Mouse (Mus musculus) limb, embryonic 14.5 days (tissue): ENCODE data around the gene Mrpl34. TPM values are rescaled to one million over a fixed set of nuclear protein-coding genes. Genes with fewer than 3 reads are reported as not detected.

Experiments used
- ATAC-seq: fragments of 200-750 bp; cut with Nextera tagmentation; 2 replicates; pipeline ENCODE4 v1.8.0; 2017; ENCODE audit warnings: low read depth, moderate number of reproducible peaks, moderate TSS enrichment; ENCODE audit not compliant: low FRiP score
- DNase-seq: peaks from one replicate; pipeline ENCODE4 v3.0.0-alpha.2; 2015; ENCODE audit warnings: low spot score
- H3K27ac ChIP-seq: fragments of 300-500 bp; sonication (generic); replicated peaks from 2 replicates; pipeline ENCODE4 v1.5.1; 2014; ENCODE audit warnings: low read depth, mild to moderate bottlenecking, low read length, moderate library complexity, mixed read lengths
- H3K27me3 ChIP-seq: fragments of 300-500 bp; sonication (generic); 2 replicates; pipeline ENCODE4 v1.6.1; 2014; ENCODE audit warnings: low read length, mixed read lengths; ENCODE audit not compliant: control insufficient read depth, insufficient read depth
- H3K36me3 ChIP-seq: fragments of 300-500 bp; sonication (generic); 2 replicates; pipeline ENCODE4 v1.6.1; 2014; ENCODE audit warnings: mild to moderate bottlenecking, low read length, moderate library complexity, mixed read lengths; ENCODE audit not compliant: control insufficient read depth, insufficient read depth
- H3K4me1 ChIP-seq: fragments of 300-500 bp; sonication (generic); 2 replicates; pipeline ENCODE4 v1.6.1; 2014; ENCODE audit warnings: antibody characterized with exemption, low read length, mixed read lengths; ENCODE audit not compliant: control insufficient read depth, insufficient read depth
- H3K4me2 ChIP-seq: fragments of 300-500 bp; sonication (generic); replicated peaks from 2 replicates; pipeline ENCODE4 v1.6.1; 2014; ENCODE audit warnings: low read depth, mild to moderate bottlenecking, low read length, moderate library complexity; ENCODE audit not compliant: severe bottlenecking
- H3K4me3 ChIP-seq: fragments of 300-500 bp; sonication (generic); replicated peaks from 2 replicates; pipeline ENCODE4 v1.5.1; 2014; ENCODE audit warnings: low read length
- H3K9ac ChIP-seq: fragments of 300-500 bp; sonication (generic); 2 replicates; pipeline ENCODE4 v1.6.1; 2014; ENCODE audit warnings: mild to moderate bottlenecking, low read depth, low read length, moderate library complexity; ENCODE audit not compliant: severe bottlenecking
- H3K9me3 ChIP-seq: fragments of 300-500 bp; sonication (generic); 2 replicates; pipeline ENCODE4 v1.6.1; 2016; ENCODE audit warnings: low read length; ENCODE audit not compliant: control insufficient read depth
- POLR2A ChIP-seq: fragments of 200-500 bp; IDR thresholded peaks from 2 replicates; pipeline ENCODE4 v1.8.0; 2012; ENCODE audit warnings: inconsistent platforms, mild to moderate bottlenecking, moderate library complexity, borderline replicate concordance; ENCODE audit not compliant: insufficient read depth, insufficient read length; ENCODE audit errors: extremely low read depth
- WGBS: fragments of 180-500 bp; shearing (Covaris S2); extraction: QIAGEN DNeasy Blood & Tissue Kit; methylation state at CpG from one replicate; pipeline ENCODE4 v1.1.7; 2014; 5-methylcytosine and 5-hydroxymethylcytosine counted together
- polyA plus RNA-seq, 2 experiments: library from polyadenylated mRNA; depleted of rRNA in 1 of 2; stranded (reverse) in 1 of 2; unstranded in 1 of 2; fragments of >200 nt; fragmentation: Nextera tagmentation in 1 of 2; extraction: Ambion mirVana in 1 of 2; gene quantifications; 2 replicates each; pipeline versions ENCODE4 v1.2.1 to v1.2.3; 2012 to 2014

The Mrpl34 gene
- polyA plus RNA-seq, 2 experiments: 62.3 to 121 TPM

- Histone ChIP-seq H3K27ac (no peak overlapping the region), H3K4me1 (no peaks in the 10 kb centered on the region), H3K4me3 (no peak overlapping the region), H3K36me3 (no peaks in the 10 kb centered on the region), H3K27me3 (peaks cover 8% of the 10 kb centered on the region), H3K9me3 (no peaks in the 10 kb centered on the region), H3K4me2 (no peak overlapping the region), H3K9ac (no peak overlapping the region)
- ATAC-seq (no peak), DNase-seq (no peak)
- WGBS: 67% methylated on average over 13 of the region's 15 CpGs
- TF ChIP-seq POLR2A: no peak
These were observed 48.4 kb downstream of the Mrpl34 start for GRCm38 (mm10) chr8:71513018-71513754.

GRCm38 (mm10) chr8:71515043-71515442, 50.3 kb downstream of the Mrpl34 start:
- Histone ChIP-seq H3K9ac (no peak overlapping the region), H3K4me3 (no peak overlapping the region), H3K27me3 (no peaks in the 10 kb centered on the region), H3K9me3 (no peaks in the 10 kb centered on the region), H3K27ac (no peak overlapping the region), H3K4me2 (no peak overlapping the region), H3K36me3 (no peaks in the 10 kb centered on the region), H3K4me1 (no peaks in the 10 kb centered on the region)
- no peak for TF ChIP-seq POLR2A
- DNase-seq (no peak), ATAC-seq (no peak)
- 77% methylated on average over 5 of the region's 5 CpGs for WGBS

Other genes with a start within 250 kb of the Mrpl34 start
- 46.1 and 57.2 TPM in 2 replicates for gene Myo9b, start 192.2 kb upstream of the Mrpl34 start, polyA plus RNA-seq (2012; rRNA removed)
- gene Myo9b, start 192.2 kb upstream of the Mrpl34 start, polyA plus RNA-seq (2014; fragmentation: Nextera tagmentation; extraction: Ambion mirVana): 28.7 and 29.4 TPM in 2 replicates
- 21.7 and 30.8 TPM in 2 replicates for gene Haus8, start 192.0 kb upstream of the Mrpl34 start, polyA plus RNA-seq (2012; rRNA removed)
- gene Haus8, start 192.0 kb upstream of the Mrpl34 start, polyA plus RNA-seq (2014; fragmentation: Nextera tagmentation; extraction: Ambion mirVana): 41.9 and 49.7 TPM in 2 replicates
- 158 and 189 TPM in 2 replicates for gene Use1, start 98.1 kb upstream of the Mrpl34 start, polyA plus RNA-seq (2012; rRNA removed)
- 114 and 128 TPM in 2 replicates for gene Use1, start 98.1 kb upstream of the Mrpl34 start, polyA plus RNA-seq (2014; fragmentation: Nextera tagmentation; extraction: Ambion mirVana)
- gene Ocel1, start 93.7 kb upstream of the Mrpl34 start, polyA plus RNA-seq (2012; rRNA removed): 4.2 and 4.6 TPM in 2 replicates
- gene Ocel1, start 93.7 kb upstream of the Mrpl34 start, polyA plus RNA-seq (2014; fragmentation: Nextera tagmentation; extraction: Ambion mirVana): 3.8 and 4.3 TPM in 2 replicates
- gene Nr2f6, start 83.0 kb upstream of the Mrpl34 start, polyA plus RNA-seq (2012; rRNA removed): 80.8 and 113 TPM in 2 replicates
- 63.1 and 66.9 TPM in 2 replicates for gene Nr2f6, start 83.0 kb upstream of the Mrpl34 start, polyA plus RNA-seq (2014; fragmentation: Nextera tagmentation; extraction: Ambion mirVana)
- gene Ushbp1, start 69.2 kb upstream of the Mrpl34 start, polyA plus RNA-seq (2012; rRNA removed): 15.7 and 16.7 TPM in 2 replicates
- 7.6 and 9.1 TPM in 2 replicates for gene Ushbp1, start 69.2 kb upstream of the Mrpl34 start, polyA plus RNA-seq (2014; fragmentation: Nextera tagmentation; extraction: Ambion mirVana)
- gene Babam1, start 68.1 kb upstream of the Mrpl34 start, polyA plus RNA-seq (2012; rRNA removed): 117 and 122 TPM in 2 replicates
- gene Babam1, start 68.1 kb upstream of the Mrpl34 start, polyA plus RNA-seq (2014; fragmentation: Nextera tagmentation; extraction: Ambion mirVana): 87.7 and 88.6 TPM in 2 replicates
- gene Ankle1, start 58.9 kb upstream of the Mrpl34 start, polyA plus RNA-seq (2012; rRNA removed): 60.7 and 70.5 TPM in 2 replicates
- 17.0 and 21.8 TPM in 2 replicates for gene Ankle1, start 58.9 kb upstream of the Mrpl34 start, polyA plus RNA-seq (2014; fragmentation: Nextera tagmentation; extraction: Ambion mirVana)
- 72.6 and 88.1 TPM in 2 replicates for gene Abhd8, start 1.3 kb upstream of the Mrpl34 start, polyA plus RNA-seq (2012; rRNA removed)
- 48.6 and 57.1 TPM in 2 replicates for gene Abhd8, start 1.3 kb upstream of the Mrpl34 start, polyA plus RNA-seq (2014; fragmentation: Nextera tagmentation; extraction: Ambion mirVana)
- 101 and 127 TPM in 2 replicates for gene Dda1, start 4.2 kb downstream of the Mrpl34 start, polyA plus RNA-seq (2012; rRNA removed)
- gene Dda1, start 4.2 kb downstream of the Mrpl34 start, polyA plus RNA-seq (2014; fragmentation: Nextera tagmentation; extraction: Ambion mirVana): 94.6 and 99.6 TPM in 2 replicates
- 37.2 and 43.3 TPM in 2 replicates for gene Ano8, start 21.0 kb downstream of the Mrpl34 start, polyA plus RNA-seq (2012; rRNA removed)
- 1.8 and 3.0 TPM in 2 replicates for gene Ano8, start 21.0 kb downstream of the Mrpl34 start, polyA plus RNA-seq (2014; fragmentation: Nextera tagmentation; extraction: Ambion mirVana)
- gene Gtpbp3, start 23.1 kb downstream of the Mrpl34 start, polyA plus RNA-seq (2012; rRNA removed): 41.6 and 59.5 TPM in 2 replicates
- 5.9 and 6.8 TPM in 2 replicates for gene Gtpbp3, start 23.1 kb downstream of the Mrpl34 start, polyA plus RNA-seq (2014; fragmentation: Nextera tagmentation; extraction: Ambion mirVana)
- gene Plvap, start 46.8 kb downstream of the Mrpl34 start, polyA plus RNA-seq (2012; rRNA removed): 59.8 and 77.7 TPM in 2 replicates
- gene Plvap, start 46.8 kb downstream of the Mrpl34 start, polyA plus RNA-seq (2014; fragmentation: Nextera tagmentation; extraction: Ambion mirVana): 53.2 and 57.2 TPM in 2 replicates
- 1.3 and 1.6 TPM in 2 replicates for gene Ccdc194, start 60.8 kb downstream of the Mrpl34 start, polyA plus RNA-seq (2012; rRNA removed)
- gene Ccdc194, start 60.8 kb downstream of the Mrpl34 start, polyA plus RNA-seq (2014; fragmentation: Nextera tagmentation; extraction: Ambion mirVana): 0.57 and 1.2 TPM in 2 replicates
- gene Bst2, start 72.5 kb downstream of the Mrpl34 start, polyA plus RNA-seq (2012; rRNA removed): 47.2 and 50.6 TPM in 2 replicates
- gene Bst2, start 72.5 kb downstream of the Mrpl34 start, polyA plus RNA-seq (2014; fragmentation: Nextera tagmentation; extraction: Ambion mirVana): 12.4 and 16.5 TPM in 2 replicates
- gene Mvb12a, start 78.0 kb downstream of the Mrpl34 start, polyA plus RNA-seq (2012; rRNA removed): 107 and 169 TPM in 2 replicates
- 104 and 107 TPM in 2 replicates for gene Mvb12a, start 78.0 kb downstream of the Mrpl34 start, polyA plus RNA-seq (2014; fragmentation: Nextera tagmentation; extraction: Ambion mirVana)
- gene Tmem221, start 93.9 kb downstream of the Mrpl34 start, polyA plus RNA-seq (2012; rRNA removed): 0.34 and 0.59 TPM in 2 replicates
- 0.48 and 0.89 TPM in 2 replicates for gene Tmem221, start 93.9 kb downstream of the Mrpl34 start, polyA plus RNA-seq (2014; fragmentation: Nextera tagmentation; extraction: Ambion mirVana)
- not detected in 2 replicates for gene Nxnl1, start 101.6 kb downstream of the Mrpl34 start, polyA plus RNA-seq (2012; rRNA removed)
- 0.25 TPM in 1 of 2 replicates, not detected in the other for gene Nxnl1, start 101.6 kb downstream of the Mrpl34 start, polyA plus RNA-seq (2014; fragmentation: Nextera tagmentation; extraction: Ambion mirVana)
- gene Slc27a1, start 103.9 kb downstream of the Mrpl34 start, polyA plus RNA-seq (2012; rRNA removed): 87.8 and 133 TPM in 2 replicates
- gene Slc27a1, start 103.9 kb downstream of the Mrpl34 start, polyA plus RNA-seq (2014; fragmentation: Nextera tagmentation; extraction: Ambion mirVana): 24.3 and 25.9 TPM in 2 replicates
- gene Pgls, start 127.2 kb downstream of the Mrpl34 start, polyA plus RNA-seq (2012; rRNA removed): 141 and 216 TPM in 2 replicates
- 249 and 255 TPM in 2 replicates for gene Pgls, start 127.2 kb downstream of the Mrpl34 start, polyA plus RNA-seq (2014; fragmentation: Nextera tagmentation; extraction: Ambion mirVana)
- gene Fam129c, start 132.7 kb downstream of the Mrpl34 start, polyA plus RNA-seq (2012; rRNA removed): 7.5 and 7.8 TPM in 2 replicates
- 2.9 and 3.3 TPM in 2 replicates for gene Fam129c, start 132.7 kb downstream of the Mrpl34 start, polyA plus RNA-seq (2014; fragmentation: Nextera tagmentation; extraction: Ambion mirVana)
- 240 and 285 TPM in 2 replicates for gene Colgalt1, start 146.0 kb downstream of the Mrpl34 start, polyA plus RNA-seq (2012; rRNA removed)
- gene Colgalt1, start 146.0 kb downstream of the Mrpl34 start, polyA plus RNA-seq (2014; fragmentation: Nextera tagmentation; extraction: Ambion mirVana): 114 and 116 TPM in 2 replicates
- 0.28 and 0.39 TPM in 2 replicates for gene Unc13a, start 206.8 kb downstream of the Mrpl34 start, polyA plus RNA-seq (2012; rRNA removed)
- gene Unc13a, start 206.8 kb downstream of the Mrpl34 start, polyA plus RNA-seq (2014; fragmentation: Nextera tagmentation; extraction: Ambion mirVana): 0.91 and 0.97 TPM in 2 replicates
- gene Jak3, start 211.3 kb downstream of the Mrpl34 start, polyA plus RNA-seq (2012; rRNA removed): 8.0 and 11.1 TPM in 2 replicates
- 5.2 and 5.3 TPM in 2 replicates for gene Jak3, start 211.3 kb downstream of the Mrpl34 start, polyA plus RNA-seq (2014; fragmentation: Nextera tagmentation; extraction: Ambion mirVana)
- 1.8 and 2.5 TPM in 2 replicates for gene Insl3, start 224.3 kb downstream of the Mrpl34 start, polyA plus RNA-seq (2012; rRNA removed)
- 1.7 TPM in 1 of 2 replicates, not detected in the other for gene Insl3, start 224.3 kb downstream of the Mrpl34 start, polyA plus RNA-seq (2014; fragmentation: Nextera tagmentation; extraction: Ambion mirVana)
- gene B3gnt3, start 236.8 kb downstream of the Mrpl34 start, polyA plus RNA-seq (2012; rRNA removed): 1.1 and 1.5 TPM in 2 replicates
- gene B3gnt3, start 236.8 kb downstream of the Mrpl34 start, polyA plus RNA-seq (2014; fragmentation: Nextera tagmentation; extraction: Ambion mirVana): 0.67 and 0.77 TPM in 2 replicates